Mouse (Mus musculus) CH12.LX (cell line): ENCODE data around the gene Nedd4. TPM values are rescaled to one million over a fixed set of nuclear protein-coding genes. Genes with fewer than 3 reads are reported as not detected.

Source experiments
- DNase-seq: peaks from one replicate; pipeline ENCODE4 v3.0.0-alpha.2; 2013; ENCODE audit errors: extremely low read depth
- H3K27ac ChIP-seq: 2 replicates; pipeline ENCODE4 v1.5.1; 2012; ENCODE audit warnings: low read depth, mild to moderate bottlenecking, control low read depth, moderate library complexity; ENCODE audit not compliant: insufficient read depth
- H3K27me3 ChIP-seq: replicated peaks from 2 replicates; pipeline ENCODE3; 2012; ENCODE audit warnings: inconsistent platforms
- H3K36me3 ChIP-seq, 2 experiments: replicated peaks in 1 of 2; 2 replicates each; pipeline versions ENCODE3 to v1.6.1; 2012; ENCODE audit warnings: inconsistent platforms in 1 of 2, low read length in 1 of 2, mild to moderate bottlenecking in 1 of 2, mixed read lengths in 1 of 2, moderate library complexity in 1 of 2; ENCODE audit not compliant: control insufficient read depth in 1 of 2, insufficient read depth in 1 of 2
- H3K4me1 ChIP-seq, 2 experiments: 2 replicates each; pipeline ENCODE4 v1.6.1; 2012; ENCODE audit warnings: inconsistent platforms in 1 of 2, moderate library complexity in 1 of 2; ENCODE audit not compliant: insufficient read depth in 2 of 2, control insufficient read depth in 1 of 2
- H3K4me2 ChIP-seq: 2 replicates; pipeline ENCODE4 v1.6.1; 2012; ENCODE audit warnings: low read depth, mild to moderate bottlenecking, control low read depth; ENCODE audit not compliant: poor library complexity, insufficient read depth, severe bottlenecking
- H3K4me3 ChIP-seq, 3 experiments: fragments of 150-350 bp in 1 of 3; sonication (generic) in 1 of 3; replicated peaks in 1 of 3; 2 replicates each; pipeline versions ENCODE3 to v1.5.1; 2011 to 2012; ENCODE audit warnings: low read depth in 2 of 3, low read length in 2 of 3, mild to moderate bottlenecking in 2 of 3, moderate library complexity in 2 of 3, control low read depth in 1 of 3, improper control_type of control experiment in 1 of 3, inconsistent platforms in 1 of 3, mixed read lengths in 1 of 3; ENCODE audit not compliant: poor library complexity in 1 of 3
- H3K79me2 ChIP-seq: replicated peaks from 2 replicates; pipeline ENCODE4 v1.6.1; 2012; ENCODE audit warnings: mild to moderate bottlenecking, moderate library complexity; ENCODE audit not compliant: control insufficient read depth, poor library complexity, insufficient read depth, severe bottlenecking; ENCODE audit errors: extremely low read depth
- H3K9ac ChIP-seq: 2 replicates; pipeline ENCODE4 v1.6.1; 2012; ENCODE audit warnings: low read depth, mild to moderate bottlenecking, control low read depth, moderate library complexity; ENCODE audit not compliant: insufficient read depth
- H3K9me3 ChIP-seq: replicated peaks from 2 replicates; pipeline ENCODE3; 2012; ENCODE audit warnings: low read length, inconsistent platforms, mixed read lengths
- BHLHE40 ChIP-seq: IDR thresholded peaks from 2 replicates; pipeline ENCODE4 v1.6.1; 2011; ENCODE audit warnings: mild to moderate bottlenecking, low read depth, low read length, improper control_type of control experiment
- E2F4 ChIP-seq: IDR thresholded peaks from 2 replicates; pipeline ENCODE4 v1.6.1; 2011; ENCODE audit warnings: low read depth, low read length, improper control_type of control experiment; ENCODE audit not compliant: insufficient replicate concordance
- ELF1 ChIP-seq: IDR thresholded peaks from 2 replicates; pipeline ENCODE4 v1.6.1; 2014; ENCODE audit warnings: low read depth, mild to moderate bottlenecking, inconsistent platforms, low read length, improper control_type of control experiment
- ETS1 ChIP-seq: conservative IDR thresholded peaks from 2 replicates; pipeline ENCODE4 v1.6.1; 2012; ENCODE audit warnings: low read depth, mild to moderate bottlenecking, inconsistent platforms, low read length, improper control_type of control experiment, moderate library complexity
- IRF4 ChIP-seq: IDR thresholded peaks from 2 replicates; pipeline ENCODE4 v1.6.1; 2014; ENCODE audit warnings: low read depth, mild to moderate bottlenecking, inconsistent platforms, low read length, improper control_type of control experiment
- MAFK ChIP-seq: IDR thresholded peaks from 2 replicates; pipeline ENCODE4 v1.6.1; 2011; ENCODE audit warnings: low read length, improper control_type of control experiment; ENCODE audit not compliant: insufficient replicate concordance
- MAX ChIP-seq: IDR thresholded peaks from 2 replicates; pipeline ENCODE4 v1.6.1; 2011; ENCODE audit warnings: low read length, improper control_type of control experiment
- MEF2A ChIP-seq: IDR thresholded peaks from 2 replicates; pipeline ENCODE4 v1.6.1; 2014; ENCODE audit warnings: low read depth, mild to moderate bottlenecking, inconsistent platforms, low read length, improper control_type of control experiment, borderline replicate concordance
- MYC ChIP-seq: IDR thresholded peaks from 2 replicates; pipeline ENCODE4 v1.6.1; 2011; ENCODE audit warnings: low read depth, mild to moderate bottlenecking, improper control_type of control experiment, low read length
- NELFE ChIP-seq: IDR thresholded peaks from 2 replicates; pipeline ENCODE4 v1.6.1; 2011; ENCODE audit warnings: low read depth, low read length, improper control_type of control experiment
- NRF1 ChIP-seq: IDR thresholded peaks from 2 replicates; pipeline ENCODE4 v1.6.1; 2014; ENCODE audit warnings: low read depth, mild to moderate bottlenecking, inconsistent platforms, low read length, improper control_type of control experiment, moderate library complexity
- POLR2A ChIP-seq: IDR thresholded peaks from 2 replicates; pipeline ENCODE4 v1.6.1; 2011; ENCODE audit warnings: low read depth, mild to moderate bottlenecking, improper control_type of control experiment, low read length
- RCOR1 ChIP-seq: conservative IDR thresholded peaks from 2 replicates; pipeline ENCODE4 v1.6.1; 2012; ENCODE audit warnings: low read depth, mild to moderate bottlenecking, inconsistent platforms, low read length, improper control_type of control experiment
- SIN3A ChIP-seq: IDR thresholded peaks from 2 replicates; pipeline ENCODE4 v1.6.1; 2012; ENCODE audit warnings: low read length, improper control_type of control experiment, inconsistent platforms
- SMC3 ChIP-seq: IDR thresholded peaks from 2 replicates; pipeline ENCODE4 v1.6.1; 2011; ENCODE audit warnings: low read depth, low read length, improper control_type of control experiment
- TBP ChIP-seq: conservative IDR thresholded peaks from 2 replicates; pipeline ENCODE4 v1.6.1; 2011; ENCODE audit warnings: low read depth, low read length, improper control_type of control experiment
- TCF12 ChIP-seq: IDR thresholded peaks from 2 replicates; pipeline ENCODE4 v1.6.1; 2014; ENCODE audit warnings: low read depth, mild to moderate bottlenecking, inconsistent platforms, low read length, improper control_type of control experiment
- UBTF ChIP-seq: IDR thresholded peaks from 2 replicates; pipeline ENCODE4 v1.6.1; 2012; ENCODE audit warnings: low read depth, mild to moderate bottlenecking, inconsistent platforms, low read length, improper control_type of control experiment, moderate library complexity
- USF2 ChIP-seq: conservative IDR thresholded peaks from 2 replicates; pipeline ENCODE4 v1.6.1; 2011; ENCODE audit warnings: low read depth, low read length, improper control_type of control experiment
- ZC3H11A ChIP-seq: IDR thresholded peaks from 2 replicates; pipeline ENCODE4 v1.6.1; 2012; ENCODE audit warnings: low read depth, mild to moderate bottlenecking, inconsistent platforms, low read length, improper control_type of control experiment
- ZNF384 ChIP-seq: IDR thresholded peaks from 2 replicates; pipeline ENCODE4 v1.6.1; 2012; ENCODE audit warnings: low read depth, low read length, improper control_type of control experiment, inconsistent platforms
- dilution Hi-C: fragments of 300-500 bp; cut with MboI; formaldehyde crosslinking; loops from 2 replicates; pipeline ENCODE4 v1.14.3; 2020; ENCODE audit warnings: low sequenced_read_pairs; ENCODE audit not compliant: extremely low pct_unique_long_range_greater_than_20kb, extremely low pct_ligation_motif_present
- in situ Hi-C: fragments of 300-500 bp; cut with MboI; formaldehyde crosslinking; loops from 3 replicates; pipeline ENCODE4 v1.14.3; 2019; ENCODE audit warnings: low sequenced_read_pairs, low pct_ligation_motif_present, low pct_unique_long_range_greater_than_20kb, mixed read lengths
- polyA plus RNA-seq: library from polyadenylated mRNA; unstranded; fragments of >175 nt; gene quantifications from 2 replicates; pipeline ENCODE4 v1.2.1, GENCODE M21; 2012; ENCODE audit warnings: low read depth; ENCODE audit not compliant: insufficient read length
- total RNA-seq, 2 experiments: library from RNA; depleted of rRNA; stranded (reverse); fragments of 300-350 nt in 1 of 2; fragments of >200 nt in 1 of 2; gene quantifications; 2 replicates each; pipeline ENCODE4 v1.2.3; 2012 to 2014

Gene Nedd4
- total and polyA plus RNA-seq, 3 experiments, result 56.9 to 211 (median 206) TPM

- no peak overlapping the region for H3K4me3 ChIP-seq
- peaks cover 2% of the 10 kb centered on the region; the same call in 1 of the 2 replicates for H3K79me2 ChIP-seq
- dilution Hi-C loops, result no loop called here
- no peaks in the 10 kb centered on the region for H3K9me3 ChIP-seq
- in situ Hi-C loops, result no loop called here
- H3K4me2 ChIP-seq, result no peak overlapping the region
- DNase-seq, result no peak
- H3K27me3 ChIP-seq, result no peaks in the 10 kb centered on the region
- H3K36me3 ChIP-seq, result peaks cover 16 to 88% of the 10 kb centered on the region in 2 experiments
- no peaks in the 10 kb centered on the region for H3K4me1 ChIP-seq
- H3K9ac ChIP-seq, result no peak overlapping the region
- TF ChIP-seq USF2, result no peak
- no peak for TF ChIP-seq UBTF
- TF ChIP-seq NRF1, result no peak
- no peak for TF ChIP-seq E2F4
- TF ChIP-seq RCOR1, result no peak
- TF ChIP-seq MYC, result no peak
- TF ChIP-seq MAX, result no peak
- TF ChIP-seq ETS1, result no peak
- TF ChIP-seq MEF2A, result no peak
- TF ChIP-seq ZNF384, result no peak
- no peak for TF ChIP-seq SMC3
- TF ChIP-seq TBP, result no peak
- no peak for TF ChIP-seq IRF4
- no peak for TF ChIP-seq POLR2A
- no peak for TF ChIP-seq ELF1
- TF ChIP-seq TCF12, result no peak
- TF ChIP-seq SIN3A, result no peak
- no peak for TF ChIP-seq BHLHE40
- TF ChIP-seq NELFE, result no peak
- H3K27ac ChIP-seq, result no peak overlapping the region
Observed at GRCm38 (mm10) chr9:72710060-72710459, 47.9 kb downstream of the Nedd4 start.

- Histone ChIP-seq H3K36me3 (peaks cover 25 to 94% of the 10 kb centered on the region in 2 experiments), H3K9me3 (no peaks in the 10 kb centered on the region), H3K79me2 (no peaks in the 10 kb centered on the region), H3K27me3 (no peaks in the 10 kb centered on the region), H3K4me1 (no peaks in the 10 kb centered on the region), H3K27ac (no peak overlapping the region), H3K9ac (no peak overlapping the region), H3K4me3 (no peak overlapping the region), H3K4me2 (no peak overlapping the region)
- no peak for TF ChIP-seq MYC
- no peak for TF ChIP-seq MAFK
- TF ChIP-seq BHLHE40, result no peak
- no peak for TF ChIP-seq TBP
- TF ChIP-seq ZC3H11A, result no peak
- dilution Hi-C loops, result no loop called here
- in situ Hi-C loops, result no loop called here
- DNase-seq, result no peak
Observed at GRCm38 (mm10) chr9:72714945-72715344, 52.8 kb downstream of the Nedd4 start.
